Mouse (Mus musculus) bone marrow macrophage, adult 2 months (primary cell): ENCODE results near the gene Fmnl3.

Experiments
- CTCF ChIP-seq: IDR thresholded peaks from 2 replicates; pipeline ENCODE4 v1.5.1; 2012; ENCODE audit warnings: low read depth, mild to moderate bottlenecking, low read length, moderate library complexity
- POLR2A ChIP-seq: IDR thresholded peaks from 2 replicates; pipeline ENCODE4 v1.6.1; 2012; ENCODE audit warnings: mild to moderate bottlenecking, low read depth, low read length, borderline replicate concordance

GRCm38 (mm10) chr15:99364921-99365320 lies 5.4 kb downstream of the Fmnl3 start:
- no peak for TF ChIP-seq CTCF
- no peak for TF ChIP-seq POLR2A
